Mouse (Mus musculus): ENCODE data around the gene Gfod1.

The Gfod1 gene

GRCm38 (mm10) chr13:43152005-43152520, 151.9 kb downstream of the Gfod1 start:
- no peak for DNase-seq (ENCODE audit: low read depth)

- DNase-seq (ENCODE audit: low read depth), result no peak
Observed at GRCm38 (mm10) chr13:43149661-43150060, 154.3 kb downstream of the Gfod1 start.

- DNase-seq (ENCODE audit: low read depth), result no peak
Observed at GRCm38 (mm10) chr13:43148692-43149091, 155.3 kb downstream of the Gfod1 start.

GRCm38 (mm10) chr13:43146515-43147258, 157.3 kb downstream of the Gfod1 start:
- no peak for DNase-seq (ENCODE audit: low read depth)
